Mouse (Mus musculus): ENCODE results near the gene Sik3. TPM values are rescaled to one million over a fixed set of nuclear protein-coding genes. Genes with fewer than 3 reads are reported as not detected.

Gene Sik3
- total and polyA plus RNA-seq, 2 experiments = 14.1 to 16.5 TPM

DNA sequence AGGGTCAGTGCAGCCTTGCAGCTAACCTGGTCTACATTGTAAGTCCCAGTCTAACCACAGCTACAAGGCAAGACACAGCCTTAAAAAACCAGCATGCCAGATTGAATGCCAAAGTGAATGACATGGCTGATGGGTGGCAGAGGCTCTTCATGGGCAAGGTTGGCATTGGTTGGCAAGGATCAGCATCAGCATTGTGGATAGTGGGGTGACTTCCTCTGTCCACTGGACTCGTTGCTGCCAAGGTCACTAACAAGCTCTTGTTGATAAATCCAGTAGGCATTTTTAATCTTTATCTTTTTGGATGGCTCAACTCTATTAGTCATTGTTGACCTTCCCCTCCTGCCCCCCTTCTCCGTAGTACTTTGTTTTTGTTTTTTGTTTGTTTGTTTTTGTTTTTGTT lies 187.0 kb downstream of the Sik3 start:
- Histone ChIP-seq H3K27me3 (ENCODE audit: control insufficient read depth, insufficient read depth, low read length) (no peaks in the 10 kb centered on the region), H3K79me2 (ENCODE audit: control insufficient read depth, insufficient read depth, low read length) (no peaks in the 10 kb centered on the region), H3K27ac (replicated peaks; ENCODE audit: insufficient read depth, low read depth, low read length) (peak overlapping the region; percentile 99), H3K9ac (ENCODE audit: low read depth, low read length) (peak overlapping the region; percentile 52), H3K4me3 (ENCODE audit: insufficient read depth, low read depth, low read length) (no peak overlapping the region), H3K4me1 (ENCODE audit: control insufficient read depth, insufficient read depth, low read length) (peaks cover 46% of the 10 kb centered on the region), H3K36me3 (ENCODE audit: control insufficient read depth, insufficient read depth, low read length) (peaks cover 22% of the 10 kb centered on the region)
- DNase-seq (ENCODE audit: extremely low read depth, low read depth, low spot score) = peak; percentile 99
- no peak for TF ChIP-seq POLR2A (IDR thresholded peaks at IDR 0.05; ENCODE audit: extremely low read depth, insufficient read depth, low read length)
- WGBS = 13% methylated on average over 2 of the region's 2 CpGs

DNA sequence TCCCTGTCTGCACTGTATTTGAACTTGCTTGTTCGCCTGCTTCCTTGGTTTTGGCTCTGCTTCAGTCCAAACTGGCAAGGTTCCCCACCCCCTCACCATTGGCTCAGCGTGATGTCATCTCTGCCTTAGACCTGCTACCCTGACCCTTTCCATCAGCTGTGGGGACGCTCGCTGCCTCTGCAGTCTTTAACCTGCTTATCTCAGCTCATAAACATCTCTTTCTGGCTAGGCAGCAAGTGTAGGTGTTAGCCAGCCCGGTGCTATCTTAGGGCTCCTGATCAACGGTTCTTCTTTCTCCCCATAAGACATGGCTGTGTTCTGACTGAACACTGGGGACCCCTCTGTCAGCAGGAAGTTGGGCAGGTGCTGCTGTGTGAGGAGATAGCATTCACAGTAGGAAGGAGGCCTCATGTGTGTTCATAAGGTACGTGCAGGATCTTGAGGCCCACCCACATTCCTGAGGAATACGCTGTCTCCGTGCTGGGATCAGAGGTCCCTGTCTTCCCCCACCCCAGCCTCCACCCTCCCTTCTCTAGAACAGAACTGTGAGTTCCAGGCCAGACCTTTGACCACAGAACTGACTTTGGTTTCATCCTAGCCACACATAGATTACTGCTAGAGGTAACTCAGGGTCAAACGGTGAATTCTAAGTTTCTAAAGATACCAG lies 194.3 kb downstream of the Sik3 start:
- peak; percentile 88 for DNase-seq (ENCODE audit: extremely low read depth, low read depth, low spot score)
- Histone ChIP-seq H3K4me1 (ENCODE audit: control insufficient read depth, insufficient read depth, low read length) (peaks cover 20% of the 10 kb centered on the region), H3K79me2 (ENCODE audit: control insufficient read depth, insufficient read depth, low read length) (0 out of 2 replicates have a peak, but pooled peaks cover 3% of the 10 kb centered on the region), H3K36me3 (ENCODE audit: control insufficient read depth, insufficient read depth, low read length) (peaks cover 16% of the 10 kb centered on the region; the same call in 1 of the 2 replicates), H3K27ac (replicated peaks; ENCODE audit: insufficient read depth, low read depth, low read length) (peak overlapping the region; percentile 89), H3K27me3 (ENCODE audit: control insufficient read depth, insufficient read depth, low read length) (no peaks in the 10 kb centered on the region), H3K4me3 (ENCODE audit: insufficient read depth, low read depth, low read length) (no peak overlapping the region), H3K9ac (ENCODE audit: low read depth, low read length) (peak overlapping the region; percentile 41)
- TF ChIP-seq POLR2A (IDR thresholded peaks at IDR 0.05; ENCODE audit: extremely low read depth, insufficient read depth, low read length) (no peak), CTCF (IDR thresholded peaks at IDR 0.05; ENCODE audit: low read depth, low read length) (no peak)
- WGBS = 20% methylated on average over 10 of the region's 10 CpGs

DNA sequence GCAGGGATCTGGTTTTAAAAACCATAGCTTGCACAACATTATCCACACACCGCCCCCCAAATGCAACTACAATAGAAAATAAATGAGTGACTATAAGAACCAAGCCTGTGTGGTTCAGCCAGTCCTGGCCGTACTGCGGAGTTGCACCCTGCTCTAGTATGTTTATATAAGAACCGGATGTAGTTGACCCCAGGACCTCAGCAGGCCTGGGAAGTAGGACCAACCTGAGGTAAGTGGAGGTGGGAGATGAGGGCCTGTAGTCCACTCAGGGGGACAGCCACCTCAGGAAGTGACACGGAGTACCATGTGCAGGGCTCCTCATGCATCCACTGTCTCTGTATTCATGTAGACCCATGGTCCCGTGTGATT lies 194.9 kb downstream of the Sik3 start:
- WGBS = 33% methylated on average over 6 of the region's 6 CpGs
- peak overlapping the region; percentile 26; the same call in 1 of the 2 replicates for H3K9ac ChIP-seq (ENCODE audit: low read depth, low read length)
- H3K4me3 ChIP-seq (ENCODE audit: insufficient read depth, low read depth, low read length) = no peak overlapping the region
- peaks cover 15% of the 10 kb centered on the region for H3K4me1 ChIP-seq (ENCODE audit: control insufficient read depth, insufficient read depth, low read length)
- H3K27me3 ChIP-seq (ENCODE audit: control insufficient read depth, insufficient read depth, low read length) = no peaks in the 10 kb centered on the region
- 0 out of 2 replicates have a peak, but pooled peaks cover 3% of the 10 kb centered on the region for H3K79me2 ChIP-seq (ENCODE audit: control insufficient read depth, insufficient read depth, low read length)
- H3K27ac ChIP-seq (replicated peaks; ENCODE audit: insufficient read depth, low read depth, low read length) = peak overlapping the region; percentile 21
- H3K36me3 ChIP-seq (ENCODE audit: control insufficient read depth, insufficient read depth, low read length) = peaks cover 16% of the 10 kb centered on the region; the same call in 1 of the 2 replicates
- TF ChIP-seq POLR2A (IDR thresholded peaks at IDR 0.05; ENCODE audit: extremely low read depth, insufficient read depth, low read length) = no peak
- no peak for TF ChIP-seq CTCF (IDR thresholded peaks at IDR 0.05; ENCODE audit: low read depth, low read length)
- DNase-seq (ENCODE audit: extremely low read depth, low read depth, low spot score) = no peak

DNA sequence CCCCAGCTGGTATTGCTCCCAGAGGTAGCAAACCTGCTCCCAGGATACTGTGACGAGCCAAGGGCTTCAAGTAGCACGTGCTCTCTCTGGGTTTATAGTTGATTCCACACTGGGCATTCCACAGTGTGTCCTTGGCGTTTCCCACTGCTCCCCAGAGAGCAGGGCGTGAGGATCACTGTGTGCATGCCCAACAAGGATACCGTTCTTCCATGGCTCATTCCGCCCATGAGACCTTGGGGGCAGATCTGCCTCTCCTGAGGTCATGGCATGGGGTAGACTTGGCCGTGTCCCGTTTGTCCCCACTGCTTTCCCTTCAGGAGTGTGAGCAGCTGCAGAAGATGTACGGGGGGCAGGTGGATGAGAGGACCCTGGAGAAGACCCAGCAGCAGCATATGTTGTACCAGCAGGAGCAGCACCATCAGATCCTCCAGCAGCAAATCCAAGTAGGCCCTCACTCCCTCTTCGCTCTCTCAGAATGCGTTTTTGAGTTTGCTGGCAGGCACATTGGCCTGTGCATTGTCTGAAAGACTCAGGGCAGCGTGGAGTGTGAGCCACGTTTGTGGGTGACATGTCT lies 195.9 kb downstream of the Sik3 start:
- H3K4me3 ChIP-seq (ENCODE audit: insufficient read depth, low read depth, low read length) = no peak overlapping the region
- H3K27me3 ChIP-seq (ENCODE audit: control insufficient read depth, insufficient read depth, low read length) = no peaks in the 10 kb centered on the region
- H3K4me1 ChIP-seq (ENCODE audit: control insufficient read depth, insufficient read depth, low read length) = peaks cover 18% of the 10 kb centered on the region
- H3K36me3 ChIP-seq (ENCODE audit: control insufficient read depth, insufficient read depth, low read length) = peaks cover 16% of the 10 kb centered on the region; the same call in 1 of the 2 replicates
- no peak overlapping the region for H3K27ac ChIP-seq (replicated peaks; ENCODE audit: insufficient read depth, low read depth, low read length)
- 0 out of 2 replicates have a peak, but pooled peaks cover 3% of the 10 kb centered on the region for H3K79me2 ChIP-seq (ENCODE audit: control insufficient read depth, insufficient read depth, low read length)
- no peak for DNase-seq (ENCODE audit: extremely low read depth, low read depth, low spot score)
- TF ChIP-seq CTCF (IDR thresholded peaks at IDR 0.05; ENCODE audit: low read depth, low read length) = no peak
- no peak for TF ChIP-seq POLR2A (IDR thresholded peaks at IDR 0.05; ENCODE audit: extremely low read depth, insufficient read depth, low read length)
- H3K9ac ChIP-seq (ENCODE audit: low read depth, low read length) = no peak overlapping the region
- 92% methylated on average over 13 of the region's 13 CpGs for WGBS

DNA sequence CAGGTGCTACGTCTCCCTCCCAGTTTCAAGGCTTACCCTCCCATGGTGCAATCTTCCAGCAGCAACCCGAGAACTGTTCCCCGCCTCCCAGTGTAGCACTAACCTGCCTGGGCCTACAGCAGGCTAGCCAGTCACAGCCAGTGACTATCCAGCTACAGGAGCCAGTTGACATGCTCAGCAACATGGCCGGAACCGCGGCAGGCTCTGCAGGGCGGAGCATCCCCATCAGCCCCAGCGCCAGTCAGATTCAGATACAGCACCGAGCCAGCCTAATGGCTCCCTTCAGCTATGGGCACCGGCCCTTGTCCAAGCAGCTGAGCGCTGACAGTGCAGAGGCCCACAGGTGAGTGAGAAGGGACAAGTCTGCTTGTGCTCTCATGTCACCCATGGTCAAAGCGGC lies 197.9 kb downstream of the Sik3 start:
- peaks cover 32% of the 10 kb centered on the region for H3K4me1 ChIP-seq (ENCODE audit: control insufficient read depth, insufficient read depth, low read length)
- H3K27me3 ChIP-seq (ENCODE audit: control insufficient read depth, insufficient read depth, low read length) = no peaks in the 10 kb centered on the region
- 89% methylated on average over 12 of the region's 12 CpGs for WGBS
- no peak overlapping the region for H3K9ac ChIP-seq (ENCODE audit: low read depth, low read length)
- peaks cover 9% of the 10 kb centered on the region; the same call in 1 of the 2 replicates for H3K36me3 ChIP-seq (ENCODE audit: control insufficient read depth, insufficient read depth, low read length)
- TF ChIP-seq POLR2A (IDR thresholded peaks at IDR 0.05; ENCODE audit: extremely low read depth, insufficient read depth, low read length) (no peak), CTCF (IDR thresholded peaks at IDR 0.05; ENCODE audit: low read depth, low read length) (no peak)
- no peak overlapping the region for H3K27ac ChIP-seq (replicated peaks; ENCODE audit: insufficient read depth, low read depth, low read length)
- no peak overlapping the region for H3K4me3 ChIP-seq (ENCODE audit: insufficient read depth, low read depth, low read length)
- 0 out of 2 replicates have a peak, but pooled peaks cover 3% of the 10 kb centered on the region for H3K79me2 ChIP-seq (ENCODE audit: control insufficient read depth, insufficient read depth, low read length)
- DNase-seq (ENCODE audit: extremely low read depth, low read depth, low spot score) = no peak

DNA sequence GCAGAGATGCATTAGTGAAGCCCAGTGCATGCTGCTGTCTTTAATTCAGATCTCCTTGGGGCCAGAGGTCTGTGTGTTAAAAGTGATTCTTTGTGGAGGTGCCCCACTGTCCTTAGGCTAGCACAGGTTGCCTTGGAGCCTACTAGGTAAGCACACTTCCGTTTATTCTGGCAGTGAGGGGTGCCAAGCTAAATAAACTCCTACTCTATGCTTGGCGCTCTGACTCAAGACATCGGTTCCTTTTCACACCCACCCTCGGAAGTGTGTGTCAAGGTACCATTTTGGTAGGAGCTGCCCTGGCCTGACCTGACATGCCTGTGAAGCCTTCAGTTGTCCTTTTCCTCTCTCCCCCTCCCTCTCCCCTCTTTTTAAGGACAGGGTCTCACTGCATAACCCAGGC lies 201.7 kb downstream of the Sik3 start:
- Histone ChIP-seq H3K4me1 (ENCODE audit: control insufficient read depth, insufficient read depth, low read length) (peaks cover 31% of the 10 kb centered on the region), H3K79me2 (ENCODE audit: control insufficient read depth, insufficient read depth, low read length) (no peaks in the 10 kb centered on the region), H3K4me3 (ENCODE audit: insufficient read depth, low read depth, low read length) (no peak overlapping the region), H3K27ac (replicated peaks; ENCODE audit: insufficient read depth, low read depth, low read length) (peak overlapping the region; percentile 97), H3K36me3 (ENCODE audit: control insufficient read depth, insufficient read depth, low read length) (peaks cover 4% of the 10 kb centered on the region; the same call in 1 of the 2 replicates), H3K27me3 (ENCODE audit: control insufficient read depth, insufficient read depth, low read length) (no peaks in the 10 kb centered on the region), H3K9ac (ENCODE audit: low read depth, low read length) (peak overlapping the region; percentile 41)
- TF ChIP-seq CTCF (IDR thresholded peaks at IDR 0.05; ENCODE audit: low read depth, low read length) (no peak), POLR2A (IDR thresholded peaks at IDR 0.05; ENCODE audit: extremely low read depth, insufficient read depth, low read length) (no peak)
- DNase-seq (ENCODE audit: extremely low read depth, low read depth, low spot score) = peak; percentile 64
- 19% methylated on average over 4 of the region's 4 CpGs for WGBS
